Mouse (Mus musculus) ES-CJ7 (cell line): ENCODE measurements around the gene Ccser2.
"Not testable (repeated sequence)": the region's sequence is repeated elsewhere in the genome, so short reads cannot be mapped to it uniquely, and the experiment has no call there.

Experiments
- DNase-seq: peaks from one replicate; pipeline ENCODE4 v3.0.0; 2011; ENCODE audit warnings: low read depth, low spot score

Ccser2 gene

GRCm38 (mm10) chr14:36968628-36969147, at the start of gene Ccser2:
TSS of gene Ccser2 (minus strand) at chr14:36968777.
- DNase-seq, result peak; percentile 91

GRCm38 (mm10) chr14:37015894-37016293, 47.3 kb upstream of the Ccser2 start:
- peak; percentile 17 for DNase-seq

- no peak for DNase-seq
Observed at GRCm38 (mm10) chr14:37013644-37014043, 45.1 kb upstream of the Ccser2 start.

GRCm38 (mm10) chr14:37009686-37010085, 41.1 kb upstream of the Ccser2 start:
- DNase-seq, result no peak

DNA sequence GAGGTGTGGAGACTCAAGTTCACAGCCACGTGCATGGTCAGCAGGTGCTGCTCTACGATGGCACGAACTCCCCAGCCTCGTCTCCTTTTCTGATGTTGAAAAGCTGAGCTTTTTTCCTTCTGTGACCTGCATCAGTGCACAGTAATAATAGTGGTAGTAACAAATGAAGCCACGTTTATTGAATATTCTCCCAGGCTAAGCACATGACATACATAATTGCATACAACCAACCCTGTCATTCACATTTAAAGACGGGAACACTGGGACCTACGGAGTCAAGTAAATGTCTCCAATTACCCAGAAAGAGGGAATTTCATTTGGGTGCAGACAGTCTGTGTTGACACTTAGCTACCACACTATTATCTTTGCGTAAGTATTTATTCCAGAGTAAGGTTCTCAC, 37.9 kb upstream of the Ccser2 start:
- DNase-seq, result no peak

GRCm38 (mm10) chr14:37005865-37006264, 37.3 kb upstream of the Ccser2 start:
- DNase-seq, result no peak

- no peak for DNase-seq
Observed at GRCm38 (mm10) chr14:37003431-37004095, 35.0 kb upstream of the Ccser2 start.

DNA sequence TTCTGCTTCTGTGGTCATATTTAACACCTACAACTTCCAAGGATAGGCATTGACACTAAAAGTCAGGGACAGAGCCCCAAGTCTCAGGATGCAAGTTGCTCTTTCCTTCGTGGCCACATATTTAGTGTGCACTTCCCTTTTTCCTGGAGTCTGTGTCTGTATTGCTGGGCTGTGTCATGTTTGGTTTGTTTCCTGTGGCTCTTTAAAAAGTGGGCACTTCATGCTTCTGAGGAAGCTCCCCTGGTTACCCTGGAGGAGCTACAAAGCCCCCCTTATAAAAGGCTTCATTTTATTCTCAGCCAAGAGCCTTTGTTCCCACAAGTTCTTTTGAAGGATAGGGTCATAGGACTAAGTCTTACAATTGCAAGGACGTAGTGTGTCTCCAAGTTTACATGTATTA, 34.3 kb upstream of the Ccser2 start:
- DNase-seq, result no peak

DNA sequence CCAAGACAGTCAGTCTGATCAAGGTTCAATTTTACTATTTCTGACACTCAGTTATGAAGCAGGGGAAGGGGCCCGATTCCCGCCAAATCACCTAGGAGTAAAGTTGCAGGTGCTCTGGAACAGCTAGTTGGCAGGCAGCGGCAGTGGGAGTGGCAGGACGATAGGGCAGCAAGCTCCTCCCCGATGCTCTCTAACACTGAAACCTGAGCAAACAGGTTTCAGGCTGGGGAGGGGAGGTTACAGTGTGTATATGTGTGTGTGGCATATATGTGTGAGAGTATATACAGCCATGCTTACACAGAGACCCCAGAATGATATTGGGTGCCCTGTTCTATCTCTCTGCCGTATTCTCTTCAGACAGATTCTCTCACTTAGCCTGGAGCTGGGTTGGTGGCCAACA, 32.2 kb upstream of the Ccser2 start:
- DNase-seq, result not testable (repeated sequence)

DNA sequence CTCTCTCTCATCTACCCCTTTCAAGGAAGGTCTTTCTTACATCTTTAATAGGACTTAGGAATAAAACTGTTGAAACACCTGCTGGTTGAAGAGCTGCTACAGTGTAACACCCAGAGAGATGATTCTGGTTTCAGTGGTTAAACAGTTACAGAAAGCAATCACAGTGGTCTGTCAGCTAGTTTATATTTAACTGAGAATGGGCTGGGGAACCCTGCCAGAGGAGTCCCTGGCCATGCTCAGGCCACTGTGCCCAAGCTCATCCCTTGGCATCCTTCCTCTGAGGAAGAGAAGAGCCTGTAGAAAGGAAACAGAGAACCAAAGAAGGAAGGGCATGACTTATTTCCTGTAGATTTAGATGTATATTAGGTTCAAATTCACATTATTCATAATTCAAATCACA, 21.2 kb upstream of the Ccser2 start:
- no peak for DNase-seq

DNA sequence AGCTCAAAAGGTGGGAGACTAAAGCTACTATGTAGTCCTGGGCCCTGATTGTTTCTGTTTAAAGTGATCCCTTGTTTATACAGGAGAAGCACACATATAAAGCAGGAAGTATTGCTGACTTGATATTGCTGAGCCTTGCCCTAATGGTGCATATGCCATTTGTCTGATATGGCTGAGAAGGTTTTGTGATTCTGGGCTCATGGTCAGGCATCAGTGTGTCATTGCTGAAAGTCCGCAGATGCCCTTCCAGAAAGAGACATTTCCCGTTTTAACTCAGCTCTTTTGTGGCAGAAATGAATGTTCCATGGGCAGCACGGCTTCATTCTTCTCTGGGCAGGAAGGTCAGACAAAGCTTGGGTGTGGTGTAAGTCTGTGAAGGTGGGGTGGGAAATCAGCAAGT, 17.1 kb upstream of the Ccser2 start:
- no peak for DNase-seq

- DNase-seq, result no peak
Observed at GRCm38 (mm10) chr14:36975019-36975418, 6.4 kb upstream of the Ccser2 start.

DNA sequence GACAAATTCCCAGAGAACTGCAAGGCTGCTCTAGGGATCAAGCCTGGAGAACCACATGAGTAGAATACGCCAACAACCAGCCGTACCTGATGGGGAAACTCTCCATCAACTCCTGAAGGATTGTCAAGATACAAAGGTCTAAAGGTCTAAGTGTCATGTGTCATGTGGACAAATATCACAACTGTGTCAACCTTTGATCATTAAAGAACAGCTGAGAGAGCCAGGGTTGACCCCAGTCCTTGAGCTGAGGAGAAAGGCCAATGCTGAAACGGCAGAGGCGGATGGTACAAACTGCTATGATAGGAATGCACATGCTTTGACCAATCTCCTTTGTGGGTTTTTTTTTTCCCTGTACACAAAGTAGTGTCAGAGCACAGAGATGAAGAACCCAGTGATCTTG, 2.6 kb upstream of the Ccser2 start:
- DNase-seq, result no peak

DNA sequence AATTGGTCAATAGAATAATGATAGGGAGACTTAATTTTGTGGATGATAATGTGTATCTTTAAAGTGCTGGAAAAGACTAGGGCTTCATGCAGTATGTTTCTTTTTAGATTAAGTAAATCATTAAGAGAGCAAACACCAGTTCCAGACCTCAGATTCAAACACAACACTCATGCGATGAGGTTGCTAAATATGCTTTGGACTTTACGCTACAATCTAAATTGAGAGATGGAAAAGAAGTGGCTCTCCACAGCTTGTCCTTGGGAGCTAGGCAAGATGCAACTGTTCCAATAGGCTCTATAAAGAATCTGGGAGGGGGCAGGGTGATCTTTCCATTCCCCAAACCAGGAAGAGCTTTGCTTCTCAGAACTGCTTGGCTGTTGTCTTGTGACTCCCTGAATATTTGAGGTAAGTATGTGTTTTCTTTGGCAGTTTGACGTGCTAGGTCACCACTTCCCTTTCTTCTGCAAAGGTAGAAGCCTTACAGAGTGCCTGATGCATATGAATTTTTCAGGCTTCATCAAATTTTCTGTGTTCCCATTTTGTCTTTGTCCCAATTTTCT, 1.4 kb upstream of the Ccser2 start:
- DNase-seq, result no peak

- peak; percentile 26 for DNase-seq
Observed at GRCm38 (mm10) chr14:36968076-36968627, 425 bp downstream of the Ccser2 start.

GRCm38 (mm10) chr14:36965421-36965820, 3.2 kb downstream of the Ccser2 start:
- no peak for DNase-seq

- no peak for DNase-seq
Observed at GRCm38 (mm10) chr14:36962477-36962876, 6.1 kb downstream of the Ccser2 start.

GRCm38 (mm10) chr14:36957719-36958118, 10.9 kb downstream of the Ccser2 start:
- DNase-seq, result no peak

GRCm38 (mm10) chr14:36957261-36957660, 11.3 kb downstream of the Ccser2 start:
- DNase-seq, result no peak

DNA sequence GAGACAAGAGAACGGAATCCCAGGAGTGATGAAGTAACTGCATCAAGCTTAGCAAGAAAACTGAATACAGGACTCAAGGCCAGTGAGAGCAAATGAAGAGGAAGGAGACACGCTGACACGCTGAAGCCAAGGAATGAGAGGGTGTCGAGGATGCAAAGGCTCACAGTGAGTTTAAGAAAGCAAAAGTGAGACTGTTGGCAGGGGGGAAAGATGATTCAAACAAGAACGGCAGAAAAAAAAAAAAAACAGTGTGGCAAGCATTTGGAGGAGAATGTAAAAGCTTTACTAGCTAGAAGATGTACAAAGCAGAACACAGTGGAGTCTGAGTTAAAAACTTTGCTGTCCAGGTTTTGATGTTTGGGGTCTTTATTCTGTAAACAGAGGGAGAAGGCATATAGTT, 11.9 kb downstream of the Ccser2 start:
- DNase-seq, result no peak

- no peak for DNase-seq
Observed at GRCm38 (mm10) chr14:36952687-36953426, 15.7 kb downstream of the Ccser2 start.

GRCm38 (mm10) chr14:36952142-36952541, 16.4 kb downstream of the Ccser2 start:
- peak; percentile 72 for DNase-seq
